Mouse (Mus musculus): Measurements from ENCODE around the gene Sfxn2. TPM values are rescaled to one million over a fixed set of nuclear protein-coding genes. Genes with fewer than 3 reads are reported as not detected.

Gene Sfxn2
- total RNA-seq, 1 experiment from 2014 or later: 21.1 TPM

DNA sequence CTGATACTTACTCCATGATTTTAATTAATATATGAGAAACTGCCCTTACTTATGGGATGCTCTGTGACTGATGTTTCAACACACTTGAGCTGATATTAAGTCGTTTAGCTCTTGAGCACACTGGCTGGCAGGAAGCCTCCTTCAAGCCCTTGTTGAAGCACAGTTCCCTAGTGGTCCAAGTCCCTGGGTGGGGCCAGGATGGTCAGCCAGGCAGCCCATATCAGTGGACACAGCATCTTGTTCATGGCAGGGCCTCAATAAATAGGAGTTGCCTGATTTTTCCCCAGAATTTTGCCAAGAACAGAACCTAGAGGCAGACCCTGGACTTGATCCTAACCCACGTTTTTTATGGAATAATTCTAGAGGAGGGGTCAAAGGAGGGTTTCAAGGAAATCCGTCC lies 74.1 kb downstream of the Sfxn2 start:
- ATAC-seq (ENCODE audit: extremely low read depth, insufficient number of reproducible peaks, low FRiP score, poor library complexity, severe bottlenecking): no peak

Other genes with a start within 250 kb of the Sfxn2 start
- 2.2 and 2.8 TPM in 2 replicates for gene Psd, start 246.2 kb upstream of the Sfxn2 start, total RNA-seq (2017)
- 1.8 and 3.1 TPM in 2 replicates for gene Fbxl15, start 245.2 kb upstream of the Sfxn2 start, total RNA-seq (2017)
- gene Cuedc2, start 234.7 kb upstream of the Sfxn2 start, total RNA-seq (2017): 32.4 and 53.2 TPM in 2 replicates
- 0.37 TPM in 1 of 2 replicates, not detected in the other for gene Mfsd13a, start 232.2 kb upstream of the Sfxn2 start, total RNA-seq (2017)
- not detected in 2 replicates for gene 2310034G01Rik, start 223.1 kb upstream of the Sfxn2 start, total RNA-seq (2017)
- gene Actr1a, start 177.6 kb upstream of the Sfxn2 start, total RNA-seq (2017): 105 and 111 TPM in 2 replicates
- gene Sufu, start 176.5 kb upstream of the Sfxn2 start, total RNA-seq (2017): 19.6 and 21.3 TPM in 2 replicates
- gene Trim8, start 71.7 kb upstream of the Sfxn2 start, total RNA-seq (2017): 36.7 and 47.5 TPM in 2 replicates
- 26.3 and 31.1 TPM in 2 replicates for gene Arl3, start 167 bp upstream of the Sfxn2 start, total RNA-seq (2017)
- 77.1 and 79.3 TPM in 2 replicates for gene Wbp1l, start 25.7 kb downstream of the Sfxn2 start, total RNA-seq (2017)
- gene Cyp17a1, start 99.8 kb downstream of the Sfxn2 start, total RNA-seq (2017): 0.23 TPM in 1 of 2 replicates, not detected in the other
- gene Borcs7, start 116.5 kb downstream of the Sfxn2 start, total RNA-seq (2017): 3.8 and 4.3 TPM in 2 replicates
- 13.4 and 18.4 TPM in 2 replicates for gene As3mt, start 134.1 kb downstream of the Sfxn2 start, total RNA-seq (2017)
- gene Cnnm2, start 188.2 kb downstream of the Sfxn2 start, total RNA-seq (2017): 2.7 and 3.5 TPM in 2 replicates